Mouse (Mus musculus) stomach, postnatal 0 days (tissue): Measurements from ENCODE around the gene Gmps. TPM values are rescaled to one million over a fixed set of nuclear protein-coding genes. Genes with fewer than 3 reads are reported as not detected.

ENCODE experiments used
- ATAC-seq: fragments of 200-750 bp; cut with Nextera tagmentation; 2 replicates; pipeline ENCODE4 v1.8.0; 2017; ENCODE audit not compliant: low FRiP score, low TSS enrichment
- DNase-seq: peaks from one replicate; pipeline ENCODE4 v3.0.0-alpha.2; 2016; ENCODE audit warnings: low spot score
- H3K27ac ChIP-seq: fragments of 300-500 bp; sonication (generic); replicated peaks from 2 replicates; pipeline ENCODE4 v1.5.1; 2014; ENCODE audit warnings: mild to moderate bottlenecking, control low read depth
- H3K27me3 ChIP-seq: fragments of 300-500 bp; sonication (generic); 2 replicates; pipeline ENCODE4 v1.6.1; 2014; ENCODE audit warnings: low read length; ENCODE audit not compliant: control insufficient read depth, insufficient read depth
- H3K36me3 ChIP-seq: fragments of 300-500 bp; sonication (generic); 2 replicates; pipeline ENCODE4 v1.6.1; 2014; ENCODE audit warnings: low read length, mixed read lengths; ENCODE audit not compliant: control insufficient read depth, insufficient read depth
- H3K4me1 ChIP-seq: fragments of 300-500 bp; sonication (generic); replicated peaks from 2 replicates; pipeline ENCODE4 v1.6.1; 2014; ENCODE audit warnings: antibody characterized with exemption; ENCODE audit not compliant: control insufficient read depth, insufficient read depth
- H3K4me2 ChIP-seq: fragments of 300-500 bp; sonication (generic); replicated peaks from 2 replicates; pipeline ENCODE4 v1.6.1; 2014; ENCODE audit warnings: low read depth, mild to moderate bottlenecking, control low read depth, moderate library complexity
- H3K4me3 ChIP-seq: fragments of 300-500 bp; sonication (generic); 2 replicates; pipeline ENCODE4 v1.5.1; 2014; ENCODE audit warnings: low read depth, low read length, control low read depth
- H3K9ac ChIP-seq: fragments of 300-500 bp; sonication (generic); 2 replicates; pipeline ENCODE4 v1.6.1; 2014; ENCODE audit warnings: mild to moderate bottlenecking, low read length, control low read depth, mixed read lengths
- H3K9me3 ChIP-seq: fragments of 300-500 bp; sonication (generic); 2 replicates; pipeline ENCODE4 v1.6.1; 2016; ENCODE audit warnings: low read length; ENCODE audit not compliant: control insufficient read depth
- CTCF ChIP-seq: IDR thresholded peaks from 2 replicates; pipeline ENCODE4 v1.5.1; 2016; ENCODE audit warnings: antibody characterized with exemption, low read depth, mild to moderate bottlenecking, moderate library complexity
- EP300 ChIP-seq: optimal IDR thresholded peaks from 2 replicates; pipeline ENCODE3; 2016; ENCODE audit warnings: antibody characterized with exemption
- WGBS: fragments of 180-500 bp; shearing (Covaris S2); extraction: QIAGEN DNeasy Blood & Tissue Kit; methylation state at CpG from one replicate; pipeline ENCODE4 v1.1.7; 2014; 5-methylcytosine and 5-hydroxymethylcytosine counted together
- polyA plus RNA-seq: library from polyadenylated mRNA; unstranded; fragments of >200 nt; fragmentation: Nextera tagmentation; extraction: Ambion mirVana; gene quantifications from 2 replicates; pipeline ENCODE4 v1.2.1, GENCODE M21; 2015

The Gmps gene
- polyA plus RNA-seq, 1 experiment from 2014 or later = 16.3 TPM

GRCm38 (mm10) chr3:63986656-63987055, 10.8 kb downstream of the Gmps start:
- WGBS = 87% methylated on average over 1 of the region's 1 CpGs
- ATAC-seq (no peak), DNase-seq (no peak)
- Histone ChIP-seq H3K4me2 (no peak overlapping the region), H3K36me3 (peaks cover 12% of the 10 kb centered on the region), H3K9ac (no peak overlapping the region), H3K27me3 (no peaks in the 10 kb centered on the region), H3K9me3 (no peaks in the 10 kb centered on the region), H3K4me1 (no peaks in the 10 kb centered on the region), H3K27ac (no peak overlapping the region), H3K4me3 (no peak overlapping the region)
- TF ChIP-seq EP300 (no peak), CTCF (no peak)

DNA sequence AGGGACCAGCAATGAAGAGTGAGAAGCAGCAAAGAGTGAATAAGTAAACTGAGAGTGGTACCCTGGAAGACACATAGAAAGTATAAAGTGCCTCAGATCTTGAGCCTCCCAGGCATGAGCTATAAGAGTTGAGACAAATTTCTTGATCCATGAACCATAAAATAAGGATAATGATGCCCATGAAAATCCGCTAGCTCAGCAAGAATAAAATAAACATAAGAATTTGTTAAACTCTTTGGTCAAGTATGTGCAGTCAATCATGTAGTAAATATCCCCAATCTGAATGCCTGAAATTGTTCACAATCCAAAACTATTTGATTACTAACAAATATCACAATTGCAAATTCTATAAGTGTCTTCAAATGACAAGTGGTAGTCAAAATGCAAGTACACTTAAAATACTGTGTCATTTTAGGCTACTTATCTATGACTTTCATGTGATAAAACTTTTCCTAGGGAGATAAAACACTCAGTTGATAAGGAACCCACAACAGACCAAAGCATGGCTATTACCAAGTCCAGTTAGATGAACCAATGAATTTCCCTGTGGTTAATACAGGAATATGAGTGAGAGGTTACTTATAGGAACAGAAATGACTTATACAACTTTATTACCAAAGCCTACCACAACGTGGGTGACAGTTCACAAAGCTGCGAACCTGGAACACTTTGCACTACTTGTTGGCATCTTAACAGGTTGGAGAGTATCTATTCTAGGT, 13.0 kb downstream of the Gmps start:
- peaks cover 17% of the 10 kb centered on the region for H3K36me3 ChIP-seq
- WGBS = 90% methylated on average over 3 of the region's 3 CpGs

GRCm38 (mm10) chr3:64021436-64021835, 45.5 kb downstream of the Gmps start:
- Histone ChIP-seq H3K4me3 (no peak overlapping the region), H3K9ac (no peak overlapping the region), H3K4me2 (no peak overlapping the region), H3K9me3 (no peaks in the 10 kb centered on the region), H3K36me3 (no peaks in the 10 kb centered on the region), H3K4me1 (no peaks in the 10 kb centered on the region), H3K27ac (no peak overlapping the region), H3K27me3 (no peaks in the 10 kb centered on the region)
- TF ChIP-seq CTCF = no peak
- WGBS = 93% methylated on average over 3 of the region's 3 CpGs
- no peak for DNase-seq
- ATAC-seq = no peak

More for the DNA sequence above, 13.0 kb downstream of the Gmps start:
- H3K4me3 ChIP-seq = no peak overlapping the region
- H3K9me3 ChIP-seq = no peaks in the 10 kb centered on the region
- no peak for TF ChIP-seq CTCF
- TF ChIP-seq EP300 = no peak
- H3K27ac ChIP-seq = no peak overlapping the region
- no peak overlapping the region for H3K9ac ChIP-seq
- ATAC-seq (no peak), DNase-seq (no peak)
- H3K4me2 ChIP-seq = no peak overlapping the region
- H3K4me1 ChIP-seq = no peaks in the 10 kb centered on the region
- H3K27me3 ChIP-seq = no peaks in the 10 kb centered on the region

DNA sequence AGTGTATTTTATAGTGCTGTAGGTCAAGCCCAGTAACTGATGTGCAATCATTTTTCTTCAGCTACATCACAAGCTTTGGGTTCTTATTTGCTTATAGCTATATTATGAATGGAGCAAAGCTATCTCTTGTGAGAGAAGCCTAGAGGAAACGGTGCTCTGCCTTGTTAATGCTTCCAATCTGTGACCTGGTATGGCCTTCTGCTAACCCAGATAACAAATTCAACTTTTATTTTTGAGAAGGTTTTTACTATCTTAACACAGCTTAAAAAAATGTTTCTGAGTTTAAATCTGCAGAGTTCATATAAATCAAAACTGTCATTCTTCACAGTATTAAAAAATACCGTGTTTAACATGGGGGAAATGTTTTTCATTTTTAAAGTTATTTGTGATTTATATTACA, 46.0 kb downstream of the Gmps start:
- TF ChIP-seq CTCF = no peak
- TF ChIP-seq EP300 = no peak
- 60% methylated on average over 2 of the region's 2 CpGs for WGBS
- no peak for ATAC-seq

GRCm38 (mm10) chr3:64029846-64030245, 53.9 kb downstream of the Gmps start:
- WGBS = 95% methylated on average over 4 of the region's 4 CpGs
- ATAC-seq (no peak), DNase-seq (no peak)
- Histone ChIP-seq H3K36me3 (no peaks in the 10 kb centered on the region), H3K27me3 (no peaks in the 10 kb centered on the region), H3K4me1 (no peaks in the 10 kb centered on the region), H3K4me3 (no peak overlapping the region), H3K9me3 (no peaks in the 10 kb centered on the region), H3K9ac (no peak overlapping the region), H3K27ac (no peak overlapping the region), H3K4me2 (no peak overlapping the region)
- TF ChIP-seq EP300 (no peak), CTCF (no peak)

More for the DNA sequence above, 46.0 kb downstream of the Gmps start:
- Histone ChIP-seq H3K4me3 (no peak overlapping the region), H3K4me1 (no peaks in the 10 kb centered on the region), H3K4me2 (no peak overlapping the region), H3K9ac (no peak overlapping the region), H3K27ac (no peak overlapping the region), H3K27me3 (no peaks in the 10 kb centered on the region), H3K36me3 (no peaks in the 10 kb centered on the region), H3K9me3 (no peaks in the 10 kb centered on the region)
- DNase-seq = no peak

DNA sequence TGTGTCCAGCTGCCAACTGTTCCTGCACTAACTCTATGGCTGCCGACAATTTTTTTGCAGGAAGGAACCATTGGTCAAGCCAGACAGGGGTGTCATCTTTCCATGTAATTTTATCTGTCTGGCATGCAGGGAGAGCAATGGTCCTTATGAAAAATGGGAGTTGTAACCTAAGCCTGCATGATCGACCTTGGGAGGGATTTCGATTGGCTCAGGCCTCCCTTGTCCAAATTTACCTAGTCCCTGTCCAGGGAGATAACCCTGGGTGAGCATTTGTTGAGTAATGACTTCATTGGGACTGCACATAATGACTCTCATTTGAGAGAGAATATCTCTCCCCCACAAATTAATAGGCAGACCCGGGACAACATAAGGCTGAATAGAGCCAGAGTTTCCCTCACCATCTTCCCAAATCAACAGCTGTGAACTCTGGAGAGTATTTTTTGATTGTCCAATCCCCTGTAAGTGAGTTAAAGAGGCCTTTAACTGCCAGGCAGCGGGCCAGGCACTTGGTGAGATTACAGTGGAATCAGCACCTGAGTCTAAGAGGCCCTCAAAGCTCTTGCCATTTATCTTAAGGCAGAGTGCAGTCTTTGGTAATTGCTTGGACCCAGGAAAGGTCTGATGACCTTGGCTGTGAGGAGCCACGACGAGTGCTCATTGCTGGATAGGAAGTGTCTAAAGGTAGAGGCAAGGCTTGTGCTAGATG, 62.4 kb downstream of the Gmps start:
- no peak overlapping the region for H3K4me2 ChIP-seq
- no peaks in the 10 kb centered on the region for H3K27me3 ChIP-seq
- 66% methylated on average over 7 of the region's 7 CpGs for WGBS
- DNase-seq (no peak), ATAC-seq (no peak)
- no peaks in the 10 kb centered on the region for H3K9me3 ChIP-seq
- no peak overlapping the region for H3K27ac ChIP-seq
- no peak overlapping the region for H3K9ac ChIP-seq
- no peaks in the 10 kb centered on the region for H3K36me3 ChIP-seq
- H3K4me1 ChIP-seq = no peaks in the 10 kb centered on the region
- H3K4me3 ChIP-seq = no peak overlapping the region
- no peak for TF ChIP-seq EP300
- TF ChIP-seq CTCF = no peak
